Mouse (Mus musculus) lung, adult 2 months (tissue): Measurements from ENCODE around the gene Cept1.

Experiments used
- CTCF ChIP-seq: fragments of 200-500 bp; IDR thresholded peaks from 2 replicates; pipeline ENCODE4 v1.5.1; 2011; ENCODE audit warnings: mild to moderate bottlenecking, low read length, control low read depth; ENCODE audit not compliant: insufficient read depth
- POLR2A ChIP-seq: fragments of 200-500 bp; IDR thresholded peaks from 2 replicates; pipeline ENCODE4 v1.6.1; 2011; ENCODE audit warnings: low read depth, mild to moderate bottlenecking, control low read depth, low read length, borderline replicate concordance; ENCODE audit errors: extremely low read depth

GRCm38 (mm10) chr3:106496996-106497395 lies 50.6 kb downstream of the Cept1 start:
- TF ChIP-seq CTCF (no peak), POLR2A (no peak)
